Mouse (Mus musculus) embryonic fibroblast, embryonic 13.5 days (primary cell): Measurements from ENCODE around the gene Grb2.

ENCODE experiments used
- CTCF ChIP-seq: IDR thresholded peaks from 2 replicates; pipeline ENCODE4 v1.5.1; 2011; ENCODE audit warnings: mild to moderate bottlenecking, control low read depth, low read length, moderate library complexity, borderline replicate concordance; ENCODE audit not compliant: insufficient read depth
- POLR2A ChIP-seq: IDR thresholded peaks from 2 replicates; pipeline ENCODE4 v1.6.1; 2011; ENCODE audit warnings: low read depth, mild to moderate bottlenecking, control low read depth, low read length, moderate library complexity

DNA sequence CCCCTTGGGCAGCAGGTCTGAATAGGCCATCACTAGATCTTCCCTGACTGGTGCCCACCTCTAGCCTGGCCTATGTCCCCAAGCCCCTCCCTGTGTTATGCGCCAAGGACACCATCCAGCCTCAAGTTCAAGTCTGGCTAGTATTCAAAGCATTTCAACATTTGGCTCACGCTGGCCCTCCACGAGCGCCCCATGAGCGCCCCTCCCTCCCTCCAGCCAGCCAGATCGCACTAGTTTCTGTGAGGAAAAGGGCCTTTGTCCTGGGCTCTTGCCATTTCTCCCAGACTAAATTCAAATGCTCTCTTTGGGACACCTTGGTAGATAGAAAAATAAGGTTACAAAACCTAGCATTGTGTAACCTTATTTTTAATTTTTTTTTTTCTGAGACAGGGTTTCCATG is 92.5 kb downstream of the Grb2 start:
- no peak for TF ChIP-seq CTCF
- TF ChIP-seq POLR2A, result no peak
